Mouse (Mus musculus): ENCODE data around the gene Creb3l1.
A peak's percentile ranks its signal among the peaks of the same experiment; 100 is the strongest.

Creb3l1 gene

GRCm38 (mm10) chr2:92024274-92024672, at the start of gene Creb3l1:
TSS of gene Creb3l1 (minus strand) at chr2:92024502.
- no peak for DNase-seq (ENCODE audit: low spot score)

GRCm38 (mm10) chr2:92071143-92071542, 46.8 kb upstream of the Creb3l1 start:
- DNase-seq (ENCODE audit: low spot score) = no peak

GRCm38 (mm10) chr2:92069630-92070029, 45.3 kb upstream of the Creb3l1 start:
- DNase-seq (ENCODE audit: low spot score) = no peak

- no peak for DNase-seq (ENCODE audit: low spot score)
These were observed 43.3 kb upstream of the Creb3l1 start for GRCm38 (mm10) chr2:92067600-92067999.

GRCm38 (mm10) chr2:92066899-92067298, 42.6 kb upstream of the Creb3l1 start:
- no peak for DNase-seq (ENCODE audit: low spot score)

- no peak for DNase-seq (ENCODE audit: low spot score)
These were observed 41.6 kb upstream of the Creb3l1 start for GRCm38 (mm10) chr2:92065938-92066337.

GRCm38 (mm10) chr2:92065269-92065888, 41.1 kb upstream of the Creb3l1 start:
- no peak for DNase-seq (ENCODE audit: low spot score)

- no peak for DNase-seq (ENCODE audit: low spot score)
These were observed 38.8 kb upstream of the Creb3l1 start for GRCm38 (mm10) chr2:92063106-92063505.

GRCm38 (mm10) chr2:92061337-92061736, 37.0 kb upstream of the Creb3l1 start:
- DNase-seq (ENCODE audit: low spot score) = no peak

- DNase-seq (ENCODE audit: low spot score) = no peak
These were observed 36.0 kb upstream of the Creb3l1 start for GRCm38 (mm10) chr2:92060291-92060690.

GRCm38 (mm10) chr2:92059481-92060220, 35.3 kb upstream of the Creb3l1 start:
- DNase-seq (ENCODE audit: low spot score) = no peak

- no peak for DNase-seq (ENCODE audit: low spot score)
These were observed 34.6 kb upstream of the Creb3l1 start for GRCm38 (mm10) chr2:92058936-92059335.

GRCm38 (mm10) chr2:92058469-92058868, 34.2 kb upstream of the Creb3l1 start:
- DNase-seq (ENCODE audit: low spot score) = peak; percentile 88

- DNase-seq (ENCODE audit: low spot score) = no peak
These were observed 32.5 kb upstream of the Creb3l1 start for GRCm38 (mm10) chr2:92056760-92057159.

GRCm38 (mm10) chr2:92055831-92056236, 31.5 kb upstream of the Creb3l1 start:
- DNase-seq (ENCODE audit: low spot score) = no peak

GRCm38 (mm10) chr2:92055101-92055813, 31.0 kb upstream of the Creb3l1 start:
- peak; percentile 82 for DNase-seq (ENCODE audit: low spot score)

- no peak for DNase-seq (ENCODE audit: low spot score)
These were observed 28.5 kb upstream of the Creb3l1 start for GRCm38 (mm10) chr2:92052754-92053153.

- DNase-seq (ENCODE audit: low spot score) = no peak
These were observed 27.9 kb upstream of the Creb3l1 start for GRCm38 (mm10) chr2:92052188-92052587.

- DNase-seq (ENCODE audit: low spot score) = no peak
These were observed 23.9 kb upstream of the Creb3l1 start for GRCm38 (mm10) chr2:92048034-92048690.

- DNase-seq (ENCODE audit: low spot score) = no peak
These were observed 23.3 kb upstream of the Creb3l1 start for GRCm38 (mm10) chr2:92047601-92048000.

- DNase-seq (ENCODE audit: low spot score) = no peak
These were observed 19.0 kb upstream of the Creb3l1 start for GRCm38 (mm10) chr2:92043285-92043684.

- no peak for DNase-seq (ENCODE audit: low spot score)
These were observed 17.2 kb upstream of the Creb3l1 start for GRCm38 (mm10) chr2:92041538-92041937.

All from left cerebral cortex, adult 11 months (tissue).